Mouse (Mus musculus) liver, embryonic 14.5 days (tissue): ENCODE measurements at regions not wholly inside any gene's neighbourhood (a gene's known extent, or its start where the extent isn't known, plus 50 kb on each side); places are given as distances from the start of the nearest gene placed in this dataset.

ENCODE experiments used
- CTCF ChIP-seq: IDR thresholded peaks from 2 replicates; pipeline ENCODE4 v1.5.1; 2016; ENCODE audit warnings: antibody characterized with exemption, low read depth, control low read depth
- EP300 ChIP-seq: IDR thresholded peaks from 2 replicates; pipeline ENCODE4 v1.6.1; 2016; ENCODE audit warnings: antibody characterized with exemption, low read depth

GRCm38 (mm10) chr5:142299621-142300020 lies 101.7 kb upstream of the Foxk1 start:
- TF ChIP-seq EP300, result no peak
- no peak for TF ChIP-seq CTCF
